Mouse (Mus musculus): Measurements from ENCODE around the gene Tfap2a.
A peak's percentile ranks its signal among the peaks of the same experiment; 100 is the strongest.

Gene Tfap2a

GRCm38 (mm10) chr13:40713241-40713640 lies 24.9 kb downstream of the Tfap2a start:
- DNase-seq (ENCODE audit: low read depth, low spot score) = no peak

GRCm38 (mm10) chr13:40712526-40712832 lies 25.7 kb downstream of the Tfap2a start:
- DNase-seq (ENCODE audit: low read depth, low spot score) = no peak

GRCm38 (mm10) chr13:40711661-40712525 lies 26.3 kb downstream of the Tfap2a start:
- no peak for DNase-seq (ENCODE audit: low read depth, low spot score)

GRCm38 (mm10) chr13:40710062-40710342 lies 28.2 kb downstream of the Tfap2a start:
- DNase-seq (ENCODE audit: low read depth, low spot score) = no peak

GRCm38 (mm10) chr13:40709321-40710061 lies 28.7 kb downstream of the Tfap2a start:
- no peak for DNase-seq (ENCODE audit: low read depth, low spot score)

GRCm38 (mm10) chr13:40708913-40709312 lies 29.3 kb downstream of the Tfap2a start:
- DNase-seq (ENCODE audit: low read depth, low spot score) = no peak

GRCm38 (mm10) chr13:40708271-40708670 lies 29.9 kb downstream of the Tfap2a start:
- DNase-seq (ENCODE audit: low read depth, low spot score) = no peak

- DNase-seq (ENCODE audit: low read depth, low spot score) = no peak
Measured at GRCm38 (mm10) chr13:40707646-40708045, 30.5 kb downstream of the Tfap2a start.

- no peak for DNase-seq (ENCODE audit: low read depth, low spot score)
Measured at GRCm38 (mm10) chr13:40706612-40707011, 31.6 kb downstream of the Tfap2a start.

GRCm38 (mm10) chr13:40705821-40706425 lies 32.3 kb downstream of the Tfap2a start:
- no peak for DNase-seq (ENCODE audit: low read depth, low spot score)

GRCm38 (mm10) chr13:40704864-40705455 lies 33.2 kb downstream of the Tfap2a start:
- no peak for DNase-seq (ENCODE audit: low read depth, low spot score)

- DNase-seq (ENCODE audit: low read depth, low spot score) = no peak
Measured at GRCm38 (mm10) chr13:40703982-40704501, 34.1 kb downstream of the Tfap2a start.

GRCm38 (mm10) chr13:40703123-40703797 lies 34.9 kb downstream of the Tfap2a start:
- DNase-seq (ENCODE audit: low read depth, low spot score) = no peak

GRCm38 (mm10) chr13:40702361-40703122 lies 35.6 kb downstream of the Tfap2a start:
- DNase-seq (ENCODE audit: low read depth, low spot score) = no peak

GRCm38 (mm10) chr13:40701691-40702090 lies 36.5 kb downstream of the Tfap2a start:
- no peak for DNase-seq (ENCODE audit: low read depth, low spot score)

- DNase-seq (ENCODE audit: low read depth, low spot score) = no peak
Measured at GRCm38 (mm10) chr13:40685790-40686189, 52.4 kb downstream of the Tfap2a start.

- DNase-seq (ENCODE audit: low read depth, low spot score) = peak; percentile 61
Measured at GRCm38 (mm10) chr13:40676730-40677129, 61.4 kb downstream of the Tfap2a start.

Measured in CD4-positive helper T cell, adult 2 months (primary cell).